11 mouse cellular contexts compared by ENCODE assay signal in genomic region chr14:117908231-117908920, GRCm38 (mm10).
DNase-seq lines count a peak whose midpoint lies in the region; ATAC-seq and TF ChIP-seq lines count a peak whose summit lies in the region.
"Had no signal": no experiment of that assay in that cellular context is flagged by ENCODE, and none has a peak within 500 bp of the region (broad histone marks: within the 10 kb centered on the region; RNA-seq: fewer than 3 reads in every experiment).

No protein-coding gene starts in this region.

- no peak overlapping the region for H3K9ac ChIP-seq in kidney, postnatal 0 days (ENCODE audit: low read depth, low read length)
- no peak overlapping the region for H3K9ac ChIP-seq in heart, embryonic 16.5 days (ENCODE audit: low read length)
- H3K9ac ChIP-seq in limb, embryonic 15.5 days = no peak overlapping the region
- no peak overlapping the region for H3K9ac ChIP-seq in liver, embryonic 11.5 days (ENCODE audit: low read depth, low read length)

- no peak overlapping the region for H3K4me2 ChIP-seq in kidney, postnatal 0 days (ENCODE audit: low read length)
- H3K4me2 ChIP-seq in heart, embryonic 16.5 days (ENCODE audit: low read depth, low read length) = no peak overlapping the region
- H3K4me2 ChIP-seq in limb, embryonic 15.5 days = no peak overlapping the region
- no peak overlapping the region for H3K4me2 ChIP-seq in liver, embryonic 11.5 days

- H3K4me3 ChIP-seq in kidney, postnatal 0 days (replicated peaks; ENCODE audit: low read depth, low read length) = no peak overlapping the region
- no peak overlapping the region for H3K4me3 ChIP-seq in heart, embryonic 16.5 days (ENCODE audit: low read length)
- no peak overlapping the region for H3K4me3 ChIP-seq in limb, embryonic 15.5 days
- H3K4me3 ChIP-seq in liver, embryonic 11.5 days (ENCODE audit: low read depth, low read length) = no peak overlapping the region
- H3K4me3 ChIP-seq: erythroblast, embryonic 14.5 days; megakaryocyte, embryonic 14.5 days had no signal

- no peaks in the 10 kb centered on the region for H3K27me3 ChIP-seq in kidney, postnatal 0 days (ENCODE audit: insufficient read depth, low read length)
- 0 out of 2 replicates have a peak, but pooled peaks cover 2% of the 10 kb centered on the region for H3K27me3 ChIP-seq in heart, embryonic 16.5 days (ENCODE audit: control insufficient read depth, insufficient read depth, low read length)
- no peaks in the 10 kb centered on the region for H3K27me3 ChIP-seq in limb, embryonic 15.5 days
- H3K27me3 ChIP-seq in liver, embryonic 11.5 days (replicated peaks; ENCODE audit: control insufficient read depth, insufficient read depth, low read length) = no peaks in the 10 kb centered on the region
- H3K27me3 ChIP-seq: megakaryocyte, embryonic 14.5 days had no signal

- ATAC-seq in kidney, postnatal 0 days (replicated peaks; ENCODE audit: low FRiP score, low read depth) = no peak; the same call in 1 of the 2 replicates
- 0 out of 2 replicates have a peak, but pooled peaks have one; percentile 49 for ATAC-seq in heart, embryonic 16.5 days (replicated peaks; ENCODE audit: extremely low read depth, insufficient read depth, low FRiP score)
- ATAC-seq in limb, embryonic 15.5 days (ENCODE audit: insufficient number of reproducible peaks, low FRiP score, low TSS enrichment, low read depth) = peak; percentile 80
- ATAC-seq in liver, embryonic 11.5 days (replicated peaks; ENCODE audit: low FRiP score) = no peak

- peak; percentile 29 for DNase-seq in adrenal gland, postnatal 10 days
- no peak for DNase-seq in adrenal gland, postnatal 36 days
- peak; percentile 68 for DNase-seq in kidney, postnatal 0 days (ENCODE audit: low spot score)
- no peak for DNase-seq in kidney, adult 11 months
- DNase-seq in cerebellum, postnatal 25 days = no peak
- no peak for DNase-seq in liver, embryonic 11.5 days (ENCODE audit: low spot score)
- DNase-seq: cerebellum, postnatal 14 days had no signal

- peaks cover 10% of the 10 kb centered on the region for H3K4me1 ChIP-seq in kidney, postnatal 0 days (replicated peaks; ENCODE audit: insufficient read depth, low read length)
- H3K4me1 ChIP-seq in heart, embryonic 16.5 days (ENCODE audit: control insufficient read depth, insufficient read depth, low read length) = no peaks in the 10 kb centered on the region
- H3K4me1 ChIP-seq in limb, embryonic 15.5 days = peaks cover 25% of the 10 kb centered on the region
- H3K4me1 ChIP-seq in liver, embryonic 11.5 days (replicated peaks; ENCODE audit: control insufficient read depth, insufficient read depth, low read length) = peaks cover 7% of the 10 kb centered on the region
- H3K4me1 ChIP-seq: megakaryocyte, embryonic 14.5 days had no signal

- no peak overlapping the region for H3K27ac ChIP-seq in kidney, postnatal 0 days
- peak overlapping the region; percentile 7; the same call in 1 of the 2 replicates for H3K27ac ChIP-seq in heart, embryonic 16.5 days (ENCODE audit: low read length)
- peak overlapping the region; percentile 63 for H3K27ac ChIP-seq in limb, embryonic 15.5 days
- no peak overlapping the region for H3K27ac ChIP-seq in liver, embryonic 11.5 days (ENCODE audit: low read depth, low read length)

- WGBS in kidney, postnatal 0 days = 21% methylated on average over 8 of the region's 8 CpGs
- 57% methylated on average over 8 of the region's 8 CpGs for WGBS in heart, embryonic 16.5 days
- WGBS in limb, embryonic 15.5 days = 42% methylated on average over 8 of the region's 8 CpGs
- 67% methylated on average over 8 of the region's 8 CpGs for WGBS in liver, embryonic 11.5 days

- no peaks in the 10 kb centered on the region for H3K36me3 ChIP-seq in kidney, postnatal 0 days (ENCODE audit: insufficient read depth, low read length)
- H3K36me3 ChIP-seq in heart, embryonic 16.5 days (ENCODE audit: control insufficient read depth, insufficient read depth) = no peaks in the 10 kb centered on the region
- H3K36me3 ChIP-seq in limb, embryonic 15.5 days = no peaks in the 10 kb centered on the region
- H3K36me3 ChIP-seq in liver, embryonic 11.5 days (ENCODE audit: control insufficient read depth, insufficient read depth, low read length) = no peaks in the 10 kb centered on the region

- no peaks in the 10 kb centered on the region for H3K9me3 ChIP-seq in kidney, postnatal 0 days (replicated peaks; ENCODE audit: low read length)
- H3K9me3 ChIP-seq in heart, embryonic 16.5 days (replicated peaks; ENCODE audit: control insufficient read depth, low read length) = no peaks in the 10 kb centered on the region
- H3K9me3 ChIP-seq in limb, embryonic 15.5 days = no peaks in the 10 kb centered on the region
- no peaks in the 10 kb centered on the region for H3K9me3 ChIP-seq in liver, embryonic 11.5 days (ENCODE audit: control insufficient read depth, low read length)

- no peak for TF ChIP-seq CTCF in kidney, postnatal 0 days (IDR thresholded peaks at IDR 0.05; ENCODE audit: low read depth)

Comparison
In these comparisons a context has a peak if more than half of its experiments do, and no peak if none do; other contexts are left out.
1. DNase-seq: peak in adrenal gland, postnatal 10 days (single experiment) and kidney, postnatal 0 days (single experiment); none in adrenal gland, postnatal 36 days (0 of 2), kidney, adult 11 months (single experiment), cerebellum, postnatal 25 days (0 of 2) and liver, embryonic 11.5 days (single experiment).
2. ATAC-seq: peak in heart, embryonic 16.5 days (single experiment) and limb, embryonic 15.5 days (single experiment); none in kidney, postnatal 0 days (single experiment) and liver, embryonic 11.5 days (single experiment).
3. H3K27ac ChIP-seq: peak in heart, embryonic 16.5 days (single experiment) and limb, embryonic 15.5 days (single experiment); none in kidney, postnatal 0 days (single experiment) and liver, embryonic 11.5 days (single experiment).